Mouse (Mus musculus) heart, postnatal 0 days (tissue): ENCODE measurements around the gene Atg7.

ENCODE experiments used
- CTCF ChIP-seq: IDR thresholded peaks from 2 replicates; pipeline ENCODE4 v1.5.1; 2016; ENCODE audit warnings: antibody characterized with exemption, control low read depth, low read depth
- EP300 ChIP-seq: IDR thresholded peaks from 2 replicates; pipeline ENCODE4 v1.6.1; 2016; ENCODE audit warnings: antibody characterized with exemption, low read depth

DNA sequence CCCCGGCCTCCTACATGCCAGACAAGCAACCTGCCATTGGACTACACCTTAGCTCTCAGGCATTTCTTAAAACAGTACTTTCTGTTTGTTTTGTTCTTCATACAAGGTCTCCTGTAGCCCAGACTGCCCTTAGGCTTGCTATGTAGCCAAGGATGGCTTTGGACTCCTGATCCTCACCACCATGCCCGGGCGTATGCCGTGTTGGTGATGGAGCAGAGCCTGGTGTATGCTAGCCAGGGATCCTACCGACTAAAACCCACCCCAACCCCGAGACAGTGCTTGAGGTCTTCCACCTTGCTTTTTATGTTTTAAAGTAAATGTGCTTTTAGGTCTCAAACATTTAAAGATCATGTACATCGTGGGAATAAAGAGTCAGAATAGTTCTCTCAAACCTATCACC is 81.5 kb downstream of the Atg7 start:
- TF ChIP-seq CTCF = no peak
- no peak for TF ChIP-seq EP300
